Mouse (Mus musculus) ES-E14 (cell line): ENCODE results near the gene Hlcs. TPM values are rescaled to one million over a fixed set of nuclear protein-coding genes. Genes with fewer than 3 reads are reported as not detected.
"Not testable (repeated sequence)": the region's sequence is repeated elsewhere in the genome, so short reads cannot be mapped to it uniquely, and the experiment has no call there.

ENCODE experiments used
- DNase-seq: peaks from one replicate; pipeline ENCODE4 v3.0.0-alpha.2; 2013; ENCODE audit warnings: low read depth, low spot score
- H3K27ac ChIP-seq: 2 replicates; pipeline ENCODE4 v1.5.1; 2012; ENCODE audit warnings: low read depth, mild to moderate bottlenecking, low read length, moderate library complexity, mixed read lengths; ENCODE audit not compliant: poor library complexity, insufficient read depth, severe bottlenecking
- H3K36me3 ChIP-seq: 2 replicates; pipeline ENCODE4 v1.6.1; 2012; ENCODE audit warnings: mild to moderate bottlenecking, low read length, moderate library complexity, mixed read lengths; ENCODE audit not compliant: control insufficient read depth, poor library complexity, insufficient read depth, severe bottlenecking
- H3K4me1 ChIP-seq, 2 experiments: fragments of 150-350 bp in 1 of 2; sonication (generic) in 1 of 2; 2 replicates each; pipeline ENCODE4 v1.6.1; 2012; ENCODE audit warnings: low read length in 2 of 2, mild to moderate bottlenecking in 1 of 2, mixed read lengths in 1 of 2; ENCODE audit not compliant: control insufficient read depth in 2 of 2, insufficient read depth in 2 of 2, poor library complexity in 1 of 2
- H3K4me3 ChIP-seq, 2 experiments: fragments of 150-350 bp in 1 of 2; sonication (generic) in 1 of 2; 2 replicates each; pipeline ENCODE4 v1.5.1; 2012; ENCODE audit warnings: low read length in 2 of 2, low read depth in 1 of 2, mild to moderate bottlenecking in 1 of 2, mixed read lengths in 1 of 2; ENCODE audit not compliant: insufficient read depth in 1 of 2, poor library complexity in 1 of 2, severe bottlenecking in 1 of 2
- H3K9ac ChIP-seq: 2 replicates; pipeline ENCODE4 v1.6.1; 2012; ENCODE audit warnings: low read depth, mild to moderate bottlenecking, low read length, mixed read lengths; ENCODE audit not compliant: poor library complexity, insufficient read depth, severe bottlenecking
- H3K9me3 ChIP-seq: fragments of 150-350 bp; sonication (generic); 2 replicates; pipeline ENCODE4 v1.6.1; 2012; ENCODE audit warnings: low read depth, mild to moderate bottlenecking, low read length; ENCODE audit not compliant: control insufficient read depth, insufficient read depth
- CHD2 ChIP-seq: IDR thresholded peaks from 2 replicates; pipeline ENCODE4 v1.6.1; 2014; ENCODE audit warnings: mild to moderate bottlenecking, low read depth, low read length, inconsistent platforms
- HCFC1 ChIP-seq: IDR thresholded peaks from 2 replicates; pipeline ENCODE4 v1.6.1; 2012; ENCODE audit warnings: low read length, inconsistent platforms, borderline replicate concordance; ENCODE audit not compliant: insufficient read depth
- MAFK ChIP-seq: IDR thresholded peaks from 2 replicates; pipeline ENCODE4 v1.6.1; 2014; ENCODE audit warnings: mild to moderate bottlenecking, low read depth, low read length, inconsistent platforms; ENCODE audit not compliant: insufficient read depth
- ZC3H11A ChIP-seq: IDR thresholded peaks from 2 replicates; pipeline ENCODE4 v1.6.1; 2012; ENCODE audit warnings: low read depth, mild to moderate bottlenecking, inconsistent platforms, low read length, borderline replicate concordance
- ZNF384 ChIP-seq: IDR thresholded peaks from 2 replicates; pipeline ENCODE4 v1.6.1; 2012; ENCODE audit warnings: low read depth, low read length, inconsistent platforms
- in situ Hi-C, 2 experiments: fragments of 600-800 bp; cut with MboI; formaldehyde crosslinking; loops; one replicate each; pipeline ENCODE4 v1.15.1; 2025; ENCODE audit warnings: low sequenced_read_pairs in 2 of 2, inconsistent platforms in 1 of 2; ENCODE audit not compliant: unreplicated experiment in 2 of 2
- total RNA-seq: library from RNA; depleted of rRNA; stranded (reverse); fragments of 300-350 nt; gene quantifications from 2 replicates; pipeline ENCODE4 v1.2.3, GENCODE M21; 2012

The Hlcs gene
- total RNA-seq, 1 experiment: 5.2 TPM

- TF ChIP-seq ZC3H11A (no peak), HCFC1 (no peak), ZNF384 (no peak), CHD2 (no peak), MAFK (no peak)
- Histone ChIP-seq H3K4me1 (peaks cover 0 to 1% of the 10 kb centered on the region in 2 experiments; a peak in 1 of 4 replicates), H3K4me3 (no peak overlapping the region), H3K9ac (no peak overlapping the region), H3K36me3 (no peaks in the 10 kb centered on the region), H3K27ac (no peak overlapping the region), H3K9me3 (no peaks in the 10 kb centered on the region)
- no peak for DNase-seq
- in situ Hi-C loops: no loop called here
Measured at GRCm38 (mm10) chr16:94349588-94350286, 36.4 kb upstream of the Hlcs start.

- Histone ChIP-seq H3K9me3 (no peaks in the 10 kb centered on the region), H3K36me3 (no peaks in the 10 kb centered on the region), H3K4me3 (no peak overlapping the region), H3K9ac (no peak overlapping the region), H3K4me1 (no peaks in the 10 kb centered on the region), H3K27ac (no peak overlapping the region)
- in situ Hi-C loops: no loop called here
- no peak for DNase-seq
- no peak for TF ChIP-seq HCFC1
- TF ChIP-seq ZNF384: no peak
- no peak for TF ChIP-seq MAFK
- TF ChIP-seq ZC3H11A: no peak
- no peak for TF ChIP-seq CHD2
Measured at GRCm38 (mm10) chr16:94348779-94349178, 35.4 kb upstream of the Hlcs start.

- Histone ChIP-seq H3K4me3 (no peak overlapping the region), H3K9ac (no peak overlapping the region), H3K36me3 (no peaks in the 10 kb centered on the region), H3K9me3 (no peaks in the 10 kb centered on the region), H3K4me1 (no peaks in the 10 kb centered on the region), H3K27ac (no peak overlapping the region)
- DNase-seq: no peak
- TF ChIP-seq HCFC1 (no peak), MAFK (no peak), CHD2 (no peak), ZNF384 (no peak), ZC3H11A (no peak)
- in situ Hi-C loops: no loop called here
Measured at GRCm38 (mm10) chr16:94347080-94347731, 33.8 kb upstream of the Hlcs start.

GRCm38 (mm10) chr16:94345733-94346132 lies 32.4 kb upstream of the Hlcs start:
- Histone ChIP-seq H3K9ac (no peak overlapping the region), H3K27ac (no peak overlapping the region), H3K36me3 (no peaks in the 10 kb centered on the region), H3K4me3 (no peak overlapping the region), H3K4me1 (no peaks in the 10 kb centered on the region), H3K9me3 (no peaks in the 10 kb centered on the region)
- peak; percentile 59; the same call in 1 of the 2 replicates for TF ChIP-seq MAFK
- TF ChIP-seq ZC3H11A: no peak
- in situ Hi-C loops: no loop called here
- no peak for DNase-seq

- DNase-seq, in situ Hi-C loops, H3K27ac ChIP-seq, H3K4me1 ChIP-seq, H3K36me3 ChIP-seq, H3K9me3 ChIP-seq, H3K4me3 ChIP-seq, H3K9ac ChIP-seq: not testable (repeated sequence)
Measured at GRCm38 (mm10) chr16:94339164-94340160, 26.1 kb upstream of the Hlcs start.
